Mouse (Mus musculus): ENCODE measurements around the gene E2f6. TPM values are rescaled to one million over a fixed set of nuclear protein-coding genes. Genes with fewer than 3 reads are reported as not detected.

Gene E2f6
- total and polyA plus RNA-seq, 3 experiments, result 35.4 to 67.0 TPM; not detected in 1

- no peak overlapping the region for H3K27ac ChIP-seq (ENCODE audit: control insufficient read depth, low read depth, low read length)
- no peak for TF ChIP-seq MXI1 (IDR thresholded peaks at IDR 0.05; ENCODE audit: low read depth, low read length)
- no peak for TF ChIP-seq GATA1 (IDR thresholded peaks at IDR 0.05; ENCODE audit: low read depth, low read length)
- no peak for TF ChIP-seq CHD2 (IDR thresholded peaks at IDR 0.05; ENCODE audit: low read length)
- no peak for TF ChIP-seq POLR2AphosphoS5 (IDR thresholded peaks at IDR 0.05; ENCODE audit: borderline replicate concordance, low read depth, low read length)
- no peak for TF ChIP-seq GABPA (IDR thresholded peaks at IDR 0.05; ENCODE audit: low read depth, low read length)
- no peak for TF ChIP-seq ZC3H11A (IDR thresholded peaks at IDR 0.05; ENCODE audit: low read depth, low read length)
- TF ChIP-seq EP300 (IDR thresholded peaks at IDR 0.05; ENCODE audit: low read depth in 1 of 2, low read length in 2 of 2), result no peak
- TF ChIP-seq USF2 (IDR thresholded peaks at IDR 0.05; ENCODE audit: borderline replicate concordance in 1 of 2, insufficient read depth in 1 of 2, low read depth in 1 of 2, low read length in 2 of 2), result no peak
- TF ChIP-seq UBTF (IDR thresholded peaks at IDR 0.05; ENCODE audit: borderline replicate concordance, insufficient read depth, low read depth, low read length), result no peak
- TF ChIP-seq MAX (IDR thresholded peaks at IDR 0.05; ENCODE audit: low read length), result no peak
Observed at GRCm38 (mm10) chr12:16859781-16860180, 49.0 kb downstream of the E2f6 start.

GRCm38 (mm10) chr12:16860533-16860932 is 49.8 kb downstream of the E2f6 start:
- TF ChIP-seq MXI1 (IDR thresholded peaks at IDR 0.05; ENCODE audit: low read depth, low read length), result no peak
- no peak for TF ChIP-seq USF1 (IDR thresholded peaks at IDR 0.05; ENCODE audit: low read depth, low read length)
- TF ChIP-seq USF2 (IDR thresholded peaks at IDR 0.05; ENCODE audit: borderline replicate concordance in 1 of 2, insufficient read depth in 1 of 2, low read depth in 1 of 2, low read length in 2 of 2), result no peak
- TF ChIP-seq MAFK (IDR thresholded peaks at IDR 0.05; ENCODE audit: borderline replicate concordance, low read depth, low read length), result no peak
- no peak for TF ChIP-seq RCOR1 (IDR thresholded peaks at IDR 0.05; ENCODE audit: low read depth, low read length)
- peaks cover 11 to 12% of the 10 kb centered on the region in 2 experiments for H3K4me1 ChIP-seq (ENCODE audit: control insufficient read depth in 1 of 2, insufficient read depth in 2 of 2, low read length in 2 of 2)
- no peak overlapping the region for H3K27ac ChIP-seq (ENCODE audit: control insufficient read depth, low read depth, low read length)
- H3K4me3 ChIP-seq (ENCODE audit: control insufficient read depth in 1 of 2, insufficient read depth in 1 of 2, low read depth in 2 of 2, low read length in 2 of 2), result no peak overlapping the region
- H3K36me3 ChIP-seq (ENCODE audit: control insufficient read depth in 1 of 2, insufficient read depth in 2 of 2, low read length in 2 of 2), result peaks cover 0 to 7% of the 10 kb centered on the region in 2 experiments; a peak in 2 of 4 replicates
- no peaks in the 10 kb centered on the region for H3K79me2 ChIP-seq (ENCODE audit: control insufficient read depth, insufficient read depth, low read length, poor library complexity)
- H3K9ac ChIP-seq (ENCODE audit: control insufficient read depth, low read depth, low read length, poor library complexity, severe bottlenecking), result no peak overlapping the region
- DNase-seq (ENCODE audit: low read depth, low spot score), result no peak
- H3K9me3 ChIP-seq (replicated peaks; ENCODE audit: insufficient read depth, low read length), result no peaks in the 10 kb centered on the region
- peaks cover 4 to 8% of the 10 kb centered on the region in 2 experiments for H3K27me3 ChIP-seq (ENCODE audit: control insufficient read depth in 1 of 2, insufficient read depth in 2 of 2, low read length in 2 of 2)

More at GRCm38 (mm10) chr12:16859781-16860180, 49.0 kb downstream of the E2f6 start:
- Histone ChIP-seq H3K9ac (ENCODE audit: control insufficient read depth, low read depth, low read length, poor library complexity, severe bottlenecking) (no peak overlapping the region), H3K36me3 (ENCODE audit: control insufficient read depth in 1 of 2, insufficient read depth in 2 of 2, low read length in 2 of 2) (peaks cover 0 to 7% of the 10 kb centered on the region in 2 experiments; a peak in 2 of 4 replicates), H3K4me1 (ENCODE audit: control insufficient read depth in 1 of 2, insufficient read depth in 2 of 2, low read length in 2 of 2) (peaks cover 10 to 12% of the 10 kb centered on the region in 2 experiments; a peak in 3 of 4 replicates), H3K9me3 (replicated peaks; ENCODE audit: insufficient read depth, low read length) (no peaks in the 10 kb centered on the region), H3K4me3 (ENCODE audit: control insufficient read depth in 1 of 2, insufficient read depth in 1 of 2, low read depth in 2 of 2, low read length in 2 of 2) (no peak overlapping the region), H3K79me2 (ENCODE audit: control insufficient read depth, insufficient read depth, low read length, poor library complexity) (no peaks in the 10 kb centered on the region), H3K27me3 (ENCODE audit: control insufficient read depth in 1 of 2, insufficient read depth in 2 of 2, low read length in 2 of 2) (peaks cover 4 to 8% of the 10 kb centered on the region in 2 experiments)
- DNase-seq (ENCODE audit: low read depth, low spot score), result no peak

- no peak overlapping the region for H3K4me3 ChIP-seq (ENCODE audit: control insufficient read depth in 1 of 2, insufficient read depth in 1 of 2, low read depth in 2 of 2, low read length in 2 of 2)
- no peak overlapping the region for H3K27ac ChIP-seq (ENCODE audit: control insufficient read depth, low read depth, low read length)
- peaks cover 15% of the 10 kb centered on the region in 2 experiments for H3K4me1 ChIP-seq (ENCODE audit: control insufficient read depth in 1 of 2, insufficient read depth in 2 of 2, low read length in 2 of 2)
- peaks cover 4 to 8% of the 10 kb centered on the region in 2 experiments for H3K27me3 ChIP-seq (ENCODE audit: control insufficient read depth in 1 of 2, insufficient read depth in 2 of 2, low read length in 2 of 2)
- no peaks in the 10 kb centered on the region for H3K79me2 ChIP-seq (ENCODE audit: control insufficient read depth, insufficient read depth, low read length, poor library complexity)
- H3K9me3 ChIP-seq (replicated peaks; ENCODE audit: insufficient read depth, low read length), result no peaks in the 10 kb centered on the region
- peaks cover 0 to 12% of the 10 kb centered on the region in 2 experiments; a peak in 2 of 4 replicates for H3K36me3 ChIP-seq (ENCODE audit: control insufficient read depth in 1 of 2, insufficient read depth in 2 of 2, low read length in 2 of 2)
- H3K9ac ChIP-seq (ENCODE audit: control insufficient read depth, low read depth, low read length, poor library complexity, severe bottlenecking), result no peak overlapping the region
- DNase-seq (ENCODE audit: low read depth, low spot score), result no peak
- no peak for TF ChIP-seq GABPA (IDR thresholded peaks at IDR 0.05; ENCODE audit: low read depth, low read length)
- TF ChIP-seq JUND (IDR thresholded peaks at IDR 0.05; ENCODE audit: low read depth, low read length), result no peak
- no peak for TF ChIP-seq MAX (IDR thresholded peaks at IDR 0.05; ENCODE audit: low read length)
- no peak for TF ChIP-seq CHD2 (IDR thresholded peaks at IDR 0.05; ENCODE audit: low read length)
- TF ChIP-seq CHD1 (IDR thresholded peaks at IDR 0.05; ENCODE audit: low read depth, low read length), result no peak
- no peak for TF ChIP-seq RAD21 (IDR thresholded peaks at IDR 0.05; ENCODE audit: low read depth, low read length)
- TF ChIP-seq KAT2A (conservative IDR thresholded peaks at IDR 0.05; ENCODE audit: low read depth, low read length), result no peak
- TF ChIP-seq MYC (IDR thresholded peaks at IDR 0.05; ENCODE audit: low read depth, low read length), result no peak
- no peak for TF ChIP-seq MAZ (IDR thresholded peaks at IDR 0.05; ENCODE audit: low read depth, low read length)
- no peak for TF ChIP-seq NRF1 (IDR thresholded peaks at IDR 0.05; ENCODE audit: insufficient read depth, low read depth, low read length, poor library complexity, severe bottlenecking)
- no peak for TF ChIP-seq BHLHE40 (IDR thresholded peaks at IDR 0.05; ENCODE audit: borderline replicate concordance, low read depth, low read length)
- no peak for TF ChIP-seq MEF2A (IDR thresholded peaks at IDR 0.05; ENCODE audit: extremely low read depth, insufficient replicate concordance, low read depth, low read length, poor library complexity, severe bottlenecking)
- TF ChIP-seq MYB (IDR thresholded peaks at IDR 0.05; ENCODE audit: low read depth, low read length), result no peak
- no peak for TF ChIP-seq MXI1 (IDR thresholded peaks at IDR 0.05; ENCODE audit: low read depth, low read length)
Observed at GRCm38 (mm10) chr12:16860961-16861360, 50.2 kb downstream of the E2f6 start.
